Mouse (Mus musculus) G1E (cell line): ENCODE results near the gene Scamp3. TPM values are rescaled to one million over a fixed set of nuclear protein-coding genes. Genes with fewer than 3 reads are reported as not detected.

Experiments
- ATAC-seq: 2 replicates; pipeline ENCODE4 v1.8.0; 2016; ENCODE audit warnings: mild to moderate bottlenecking; ENCODE audit not compliant: insufficient number of reproducible peaks, poor library complexity, low FRiP score, severe bottlenecking; ENCODE audit errors: extremely low read depth
- DNase-seq: peaks from one replicate; pipeline ENCODE4 v3.0.0; 2012; ENCODE audit warnings: low spot score
- H3K27me3 ChIP-seq: 2 replicates; pipeline ENCODE4 v1.6.1; 2012; ENCODE audit warnings: mild to moderate bottlenecking, low read length, inconsistent platforms; ENCODE audit not compliant: insufficient read depth
- H3K36me3 ChIP-seq: replicated peaks from 2 replicates; pipeline ENCODE3; 2012; ENCODE audit warnings: mild to moderate bottlenecking, inconsistent platforms
- H3K4me1 ChIP-seq: 2 replicates; pipeline ENCODE4 v1.6.1; 2012; ENCODE audit warnings: low read depth, low read length, inconsistent platforms, mixed read lengths; ENCODE audit not compliant: insufficient read depth
- H3K4me3 ChIP-seq: 2 replicates; pipeline ENCODE4 v1.5.1; 2012; ENCODE audit warnings: low read depth, mild to moderate bottlenecking, inconsistent platforms, low read length, moderate library complexity, mixed read lengths
- H3K9me3 ChIP-seq: replicated peaks from 2 replicates; pipeline ENCODE4 v1.6.1; 2012; ENCODE audit warnings: inconsistent platforms
- CTCF ChIP-seq: IDR thresholded peaks from 2 replicates; pipeline ENCODE4 v1.5.1; 2012; ENCODE audit warnings: low read depth, low read length, inconsistent platforms, mixed read lengths
- GATA1 ChIP-seq: IDR thresholded peaks from 2 replicates; pipeline ENCODE4 v1.6.1; 2012; ENCODE audit warnings: borderline replicate concordance, low read length, inconsistent platforms, mixed read lengths
- GATA2 ChIP-seq: IDR thresholded peaks from 2 replicates; pipeline ENCODE4 v1.6.1; 2012; ENCODE audit warnings: low read depth, low read length, inconsistent platforms, borderline replicate concordance
- POLR2AphosphoS5 ChIP-seq: IDR thresholded peaks from 2 replicates; pipeline ENCODE4 v1.6.1; 2012; ENCODE audit warnings: low read depth, low read length, inconsistent platforms; ENCODE audit not compliant: insufficient replicate concordance
- TAL1 ChIP-seq: conservative IDR thresholded peaks from 2 replicates; pipeline ENCODE4 v1.6.1; 2012; ENCODE audit warnings: low read depth, low read length, inconsistent platforms, mixed read lengths
- polyA plus RNA-seq: library from polyadenylated mRNA; stranded (reverse); fragments of >175 nt; gene quantifications from 2 replicates; pipeline ENCODE4 v1.2.3, GENCODE M21; 2012
- total RNA-seq, 2 experiments: library from RNA; stranded (forward) in 1 of 2; stranded (reverse) in 1 of 2; fragments of 200-1000 nt in 1 of 2; fragments of >200 nt in 1 of 2; fragmentation: Nextera tagmentation in 1 of 2; gene quantifications; 2 replicates each; pipeline ENCODE4 v1.2.3; 2014 to 2017

The Scamp3 gene
- total and polyA plus RNA-seq, 3 experiments, result 35.1 to 234 (median 123) TPM

GRCm38 (mm10) chr3:89218271-89218670 lies 41.0 kb downstream of the Scamp3 start:
- DNase-seq, result no peak
- ATAC-seq, result no peak
- peaks cover 31% of the 10 kb centered on the region for H3K4me1 ChIP-seq
- no peak overlapping the region for H3K4me3 ChIP-seq
- peaks cover 32% of the 10 kb centered on the region for H3K27me3 ChIP-seq
- no peaks in the 10 kb centered on the region for H3K36me3 ChIP-seq
- TF ChIP-seq TAL1 (no peak), CTCF (no peak), GATA2 (no peak), GATA1 (no peak), POLR2AphosphoS5 (no peak)
- no peaks in the 10 kb centered on the region for H3K9me3 ChIP-seq

- no peaks in the 10 kb centered on the region for H3K36me3 ChIP-seq
- H3K4me3 ChIP-seq, result no peak overlapping the region
- TF ChIP-seq GATA2 (no peak), TAL1 (no peak)
- peaks cover 44% of the 10 kb centered on the region for H3K27me3 ChIP-seq
- peaks cover 25% of the 10 kb centered on the region for H3K4me1 ChIP-seq
- DNase-seq, result no peak
- no peak for ATAC-seq
- H3K9me3 ChIP-seq, result no peaks in the 10 kb centered on the region
These were observed 42.3 kb downstream of the Scamp3 start for GRCm38 (mm10) chr3:89219546-89219945.

GRCm38 (mm10) chr3:89221167-89221566 lies 43.9 kb downstream of the Scamp3 start:
- H3K27me3 ChIP-seq, result peaks cover 60% of the 10 kb centered on the region
- DNase-seq (no peak), ATAC-seq (no peak)
- H3K36me3 ChIP-seq, result no peaks in the 10 kb centered on the region
- peaks cover 14% of the 10 kb centered on the region for H3K4me1 ChIP-seq
- H3K4me3 ChIP-seq, result no peak overlapping the region
- H3K9me3 ChIP-seq, result no peaks in the 10 kb centered on the region
- TF ChIP-seq GATA2 (no peak), POLR2AphosphoS5 (no peak), CTCF (no peak), TAL1 (no peak), GATA1 (no peak)

- H3K27me3 ChIP-seq, result peaks cover 68% of the 10 kb centered on the region
- H3K36me3 ChIP-seq, result no peaks in the 10 kb centered on the region
- no peak overlapping the region for H3K4me3 ChIP-seq
- DNase-seq (no peak), ATAC-seq (no peak)
- no peaks in the 10 kb centered on the region for H3K9me3 ChIP-seq
- peaks cover 30% of the 10 kb centered on the region for H3K4me1 ChIP-seq
- TF ChIP-seq CTCF, result no peak
- no peak for TF ChIP-seq POLR2AphosphoS5
- TF ChIP-seq GATA2, result no peak
- no peak for TF ChIP-seq GATA1
- TF ChIP-seq TAL1, result no peak
These were observed 47.5 kb downstream of the Scamp3 start for GRCm38 (mm10) chr3:89224796-89225195.

- no peak for ATAC-seq
- no peaks in the 10 kb centered on the region for H3K36me3 ChIP-seq
- DNase-seq, result no peak
- H3K4me3 ChIP-seq, result no peak overlapping the region
- TF ChIP-seq CTCF, result no peak
- TF ChIP-seq GATA2, result no peak
- TF ChIP-seq TAL1, result no peak
- H3K9me3 ChIP-seq, result no peaks in the 10 kb centered on the region
- H3K27me3 ChIP-seq, result peaks cover 73% of the 10 kb centered on the region
- H3K4me1 ChIP-seq, result peaks cover 30% of the 10 kb centered on the region
These were observed 48.1 kb downstream of the Scamp3 start for GRCm38 (mm10) chr3:89225321-89225815.

- H3K27me3 ChIP-seq, result peaks cover 79% of the 10 kb centered on the region
- DNase-seq (no peak), ATAC-seq (no peak)
- H3K4me3 ChIP-seq, result no peak overlapping the region
- no peaks in the 10 kb centered on the region for H3K36me3 ChIP-seq
- H3K4me1 ChIP-seq, result peaks cover 30% of the 10 kb centered on the region
- no peak for TF ChIP-seq GATA2
- no peak for TF ChIP-seq TAL1
- no peak for TF ChIP-seq GATA1
- TF ChIP-seq POLR2AphosphoS5, result no peak
- no peak for TF ChIP-seq CTCF
- H3K9me3 ChIP-seq, result no peaks in the 10 kb centered on the region
These were observed 48.6 kb downstream of the Scamp3 start for GRCm38 (mm10) chr3:89225918-89226317.

GRCm38 (mm10) chr3:89226361-89226760 lies 49.1 kb downstream of the Scamp3 start:
- H3K27me3 ChIP-seq, result peaks cover 80% of the 10 kb centered on the region
- DNase-seq, result no peak
- no peak for ATAC-seq
- no peak overlapping the region for H3K4me3 ChIP-seq
- TF ChIP-seq GATA1 (no peak), GATA2 (no peak), TAL1 (no peak), POLR2AphosphoS5 (no peak), CTCF (no peak)
- H3K4me1 ChIP-seq, result peaks cover 30% of the 10 kb centered on the region
- no peaks in the 10 kb centered on the region for H3K36me3 ChIP-seq
- H3K9me3 ChIP-seq, result no peaks in the 10 kb centered on the region
